Mouse (Mus musculus) gastrocnemius, postnatal 36 days (tissue): ENCODE data around the gene Hdac9. TPM values are rescaled to one million over a fixed set of nuclear protein-coding genes. Genes with fewer than 3 reads are reported as not detected.

Experiments
- DNase-seq, 2 experiments: peaks; one replicate each; pipeline ENCODE4 v3.0.0; 2022
- intact Hi-C: fragments of 180-260 bp; cut with DNase I; formaldehyde crosslinking; loops from one replicate; pipeline ENCODE4 v1.15.1; 2025
- total RNA-seq, 2 experiments: library from RNA; stranded (reverse); gene quantifications; 2 replicates each; pipeline ENCODE4 v1.2.3; 2021

Gene Hdac9
- total RNA-seq, 2 experiments from 2014 or later = 2.7 to 5.8 TPM

- intact Hi-C loops = no loop called here
- no peak for DNase-seq
Observed at GRCm38 (mm10) chr12:34425468-34425867, 491.4 kb downstream of the Hdac9 start.

GRCm38 (mm10) chr12:34408139-34408538, 508.8 kb downstream of the Hdac9 start:
- intact Hi-C loops = no loop called here
- DNase-seq = no peak

DNA sequence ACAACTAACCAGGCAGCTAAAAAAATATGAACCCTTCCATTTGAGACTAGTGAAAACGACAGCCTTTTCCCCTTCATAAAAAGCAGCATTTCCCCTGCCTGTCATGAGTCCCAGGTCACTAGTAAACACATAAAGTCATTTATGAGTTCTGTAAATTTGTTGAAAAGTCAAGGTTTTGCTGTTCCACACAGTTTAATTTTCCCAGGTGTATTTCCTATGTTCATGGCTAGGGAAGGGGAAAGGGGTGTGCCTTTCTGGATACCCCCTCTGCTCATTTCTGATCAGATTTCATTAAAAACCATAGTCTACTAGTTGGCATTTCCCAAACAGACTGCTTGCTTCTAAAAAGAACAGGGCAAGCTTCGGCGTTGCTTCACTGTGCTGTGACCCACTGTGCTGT, 509.8 kb downstream of the Hdac9 start:
- intact Hi-C loops = no loop called here
- DNase-seq = no peak

- intact Hi-C loops = no loop called here
- DNase-seq = no peak
Observed at GRCm38 (mm10) chr12:34402065-34402464, 514.8 kb downstream of the Hdac9 start.

GRCm38 (mm10) chr12:34398611-34399010, 518.3 kb downstream of the Hdac9 start:
- intact Hi-C loops = no loop called here
- no peak for DNase-seq

DNA sequence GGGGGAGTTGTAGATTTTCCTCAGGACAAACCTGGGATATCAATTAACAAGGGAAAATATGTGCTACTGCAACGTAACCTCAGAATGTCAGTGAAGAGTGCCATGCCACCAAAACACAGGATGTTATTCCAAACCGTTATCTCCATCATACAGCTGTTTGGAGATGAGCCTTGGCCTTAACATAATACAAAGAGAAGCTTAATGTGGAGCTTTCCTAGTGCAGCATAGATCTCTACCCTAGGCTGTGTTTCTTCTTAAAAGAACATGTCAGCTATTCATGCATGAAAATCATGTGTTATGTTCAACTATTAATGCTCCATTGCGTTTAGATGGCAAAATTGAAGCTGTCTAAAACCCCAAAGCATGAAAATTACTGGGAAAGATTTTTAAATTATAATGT, 522.6 kb downstream of the Hdac9 start:
- no peak for DNase-seq
- intact Hi-C loops = no loop called here

- DNase-seq = no peak
- intact Hi-C loops = no loop called here
Observed at GRCm38 (mm10) chr12:34379681-34380080, 537.2 kb downstream of the Hdac9 start.

DNA sequence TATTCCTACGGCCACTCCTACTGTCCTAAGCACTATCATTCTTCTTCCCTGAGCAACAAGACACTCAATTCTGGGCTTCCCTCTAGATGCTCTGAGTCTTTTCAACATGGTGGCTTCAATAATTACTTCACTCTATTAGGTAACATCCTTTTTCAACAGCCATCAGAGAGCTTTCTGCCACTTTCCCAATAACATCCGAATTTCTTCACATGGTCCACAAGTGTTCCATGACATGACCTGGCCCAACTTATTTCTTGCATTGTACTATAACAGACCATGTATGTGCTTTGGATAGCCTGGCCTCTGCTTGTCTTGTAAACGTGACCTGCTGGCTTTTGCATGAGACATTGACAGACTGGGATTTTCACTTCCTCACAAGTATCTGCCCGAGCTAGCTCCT, 538.3 kb downstream of the Hdac9 start:
- intact Hi-C loops = no loop called here
- no peak for DNase-seq

GRCm38 (mm10) chr12:34351906-34352305, 565.0 kb downstream of the Hdac9 start:
- intact Hi-C loops = no loop called here
- DNase-seq = no peak

GRCm38 (mm10) chr12:34347529-34347928, 569.4 kb downstream of the Hdac9 start:
- DNase-seq = no peak
- intact Hi-C loops = no loop called here

GRCm38 (mm10) chr12:34342761-34343160, 574.1 kb downstream of the Hdac9 start:
- DNase-seq = no peak
- intact Hi-C loops = no loop called here

GRCm38 (mm10) chr12:34338886-34339285, 578.0 kb downstream of the Hdac9 start:
- intact Hi-C loops = no loop called here
- DNase-seq = no peak

GRCm38 (mm10) chr12:34334455-34335084, 582.3 kb downstream of the Hdac9 start:
- intact Hi-C loops = no loop called here
- no peak for DNase-seq

DNA sequence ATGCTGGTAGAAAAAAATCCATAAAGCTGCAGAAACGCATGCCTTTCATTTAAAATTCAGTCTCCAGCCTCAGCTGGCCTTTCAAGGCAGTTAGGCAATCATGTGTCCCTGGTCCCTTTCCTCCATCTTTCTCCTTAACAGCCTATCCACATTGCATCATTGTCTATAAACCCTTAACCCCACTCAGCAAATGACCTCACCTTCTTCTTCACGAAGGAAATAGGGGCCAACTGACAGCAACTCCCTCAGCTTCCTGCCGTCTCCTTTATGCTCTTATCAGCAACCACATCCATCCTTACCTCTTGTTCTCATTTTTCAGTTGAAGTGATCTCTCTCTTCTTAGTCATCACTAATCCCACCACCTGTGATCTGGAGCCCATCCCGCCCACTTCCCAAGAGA, 584.0 kb downstream of the Hdac9 start:
- DNase-seq = no peak
- intact Hi-C loops = no loop called here

DNA sequence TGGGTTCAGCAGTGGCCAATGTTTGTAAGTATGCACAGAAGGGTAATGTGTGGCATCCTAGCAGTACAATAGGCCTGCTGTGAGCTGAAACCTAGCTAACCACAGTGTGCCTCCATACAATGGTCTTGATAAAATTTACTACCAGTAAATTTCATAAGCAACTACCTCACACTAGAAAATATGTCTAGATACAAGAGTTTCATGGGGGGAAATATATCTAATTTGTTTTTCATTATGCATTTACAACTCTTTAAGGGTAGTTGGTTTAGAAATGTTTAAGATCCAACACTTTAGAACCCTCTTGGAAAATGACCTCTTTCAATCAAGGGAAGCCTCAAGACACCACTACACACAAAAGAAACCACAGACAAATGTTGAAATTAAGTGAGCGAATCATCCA, 589.8 kb downstream of the Hdac9 start:
- intact Hi-C loops = no loop called here
- no peak for DNase-seq

DNA sequence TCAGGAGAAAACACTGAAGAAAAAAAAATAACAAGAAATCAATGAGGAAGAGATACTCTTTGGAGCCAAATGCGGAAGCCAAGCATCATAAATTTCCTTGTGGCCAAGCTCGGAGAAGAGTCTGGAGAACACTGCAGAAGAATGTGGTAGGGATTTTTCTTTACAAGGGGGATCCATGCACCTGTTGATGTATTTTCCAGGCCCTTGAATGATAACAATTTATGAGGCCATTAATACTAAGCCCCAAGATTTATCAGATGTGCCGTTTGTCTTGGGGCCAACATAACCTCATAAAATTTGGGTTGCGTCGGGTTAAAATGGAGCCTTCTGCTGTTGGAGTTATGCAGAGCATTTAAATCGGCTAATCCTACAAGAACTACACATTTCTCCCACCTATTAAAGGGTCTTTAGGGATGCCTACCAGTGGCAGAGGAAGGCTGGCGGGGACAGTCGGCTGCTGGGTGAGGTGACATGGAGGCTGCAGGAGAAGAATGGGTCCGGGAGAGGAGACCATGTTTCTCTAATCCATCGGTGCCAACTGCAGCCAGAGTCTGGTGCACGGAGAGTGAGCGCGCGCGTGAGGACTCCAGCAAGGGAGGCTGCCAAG, 604.7 kb downstream of the Hdac9 start:
- DNase-seq = no peak
- intact Hi-C loops = no loop called here

DNA sequence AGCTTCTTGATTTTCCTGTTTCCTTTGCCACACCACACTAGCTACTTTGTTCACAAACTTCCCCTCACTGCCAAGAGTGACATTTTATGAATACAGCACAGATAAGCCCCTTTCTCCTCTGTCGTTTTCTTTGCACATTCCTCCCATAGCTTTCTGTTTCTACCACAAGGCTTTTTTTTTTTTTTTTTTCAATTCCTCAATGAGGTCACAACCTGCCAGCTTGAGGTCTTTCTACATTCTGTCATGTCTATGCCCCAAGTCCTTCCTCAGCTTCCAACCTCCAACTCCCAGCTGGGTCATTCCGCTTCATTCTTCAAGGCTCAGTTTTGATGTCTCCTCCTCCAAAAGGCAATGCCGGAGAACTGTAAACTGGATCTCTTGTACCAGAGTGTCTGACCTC, 611.4 kb downstream of the Hdac9 start:
- intact Hi-C loops = no loop called here
- no peak for DNase-seq

DNA sequence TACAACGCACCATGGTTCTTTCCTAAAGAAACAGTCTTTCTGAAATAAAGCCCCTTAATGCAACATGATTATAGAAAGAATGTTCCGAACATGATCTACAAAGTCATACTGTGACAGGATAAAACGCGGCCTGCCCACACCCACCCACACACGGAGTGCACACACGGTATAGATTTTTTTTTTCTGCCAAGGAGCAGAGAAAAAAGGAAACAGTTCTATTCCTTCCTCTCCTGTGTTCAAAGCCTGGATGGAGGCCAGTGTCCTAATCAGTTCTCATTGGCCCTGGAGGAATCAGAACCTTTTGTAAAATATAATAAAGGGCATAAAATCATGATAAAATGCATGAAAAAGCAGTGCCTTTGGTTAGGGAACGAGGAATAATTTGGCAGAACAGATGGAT, 624.5 kb downstream of the Hdac9 start:
- DNase-seq = no peak
- intact Hi-C loops = no loop called here

- no peak for DNase-seq
- intact Hi-C loops = no loop called here
Observed at GRCm38 (mm10) chr12:34287218-34287617, 629.7 kb downstream of the Hdac9 start.

DNA sequence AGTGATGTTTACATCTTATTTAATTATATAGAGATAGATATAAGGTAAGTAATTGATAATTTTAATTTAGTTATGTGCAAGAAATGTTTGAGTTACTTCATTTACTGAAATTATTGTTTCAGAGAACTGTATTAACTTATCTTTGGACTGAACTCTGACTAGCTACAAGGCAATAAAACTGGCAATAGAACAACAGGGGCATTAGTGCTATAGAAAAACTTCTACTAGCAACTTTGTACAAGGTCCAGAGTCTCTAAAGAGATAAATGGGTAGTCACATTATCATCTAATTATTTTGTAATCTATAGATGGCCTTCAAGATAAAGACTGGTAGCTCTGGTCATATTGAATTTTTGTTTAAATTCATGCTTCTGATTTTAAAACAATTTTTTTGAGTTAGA, 632.0 kb downstream of the Hdac9 start:
- no peak for DNase-seq
- intact Hi-C loops = no loop called here

- intact Hi-C loops = no loop called here
- DNase-seq = no peak
Observed at GRCm38 (mm10) chr12:34284396-34284795, 632.5 kb downstream of the Hdac9 start.

- intact Hi-C loops = no loop called here
- no peak for DNase-seq
Observed at GRCm38 (mm10) chr12:34278822-34279221, 638.1 kb downstream of the Hdac9 start.

DNA sequence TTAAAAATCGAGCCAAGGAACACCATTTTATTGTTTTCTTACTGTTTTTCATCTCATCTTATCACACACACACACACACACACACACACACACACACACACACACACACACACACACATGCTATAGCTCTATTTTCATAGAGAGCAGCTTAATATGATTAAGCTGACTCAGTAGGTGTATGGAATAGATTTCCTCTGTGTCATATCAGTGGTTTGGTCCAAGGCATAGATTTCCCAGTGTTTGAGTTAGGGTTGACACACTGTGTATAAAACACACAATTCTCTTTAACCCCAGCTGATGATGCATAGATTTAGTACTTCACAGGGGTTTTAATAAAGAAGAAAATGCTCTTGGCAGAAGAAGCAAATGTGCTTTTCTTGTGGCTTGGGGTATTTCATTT, 643.1 kb downstream of the Hdac9 start:
- intact Hi-C loops = no loop called here
- DNase-seq = no peak
